Mouse (Mus musculus) erythroblast, embryonic 14.5 days (primary cell): ENCODE data around the gene Kmt2b. TPM values are rescaled to one million over a fixed set of nuclear protein-coding genes. Genes with fewer than 3 reads are reported as not detected.
A peak's percentile ranks its signal among the peaks of the same experiment; 100 is the strongest.

Source experiments
- H3K27me3 ChIP-seq: 2 replicates; pipeline ENCODE4 v1.6.1; 2012; ENCODE audit warnings: inconsistent platforms; ENCODE audit not compliant: control insufficient read depth
- H3K36me3 ChIP-seq: 2 replicates; pipeline ENCODE4 v1.6.1; 2012; ENCODE audit warnings: mild to moderate bottlenecking, inconsistent platforms; ENCODE audit not compliant: control insufficient read depth
- H3K4me1 ChIP-seq: 2 replicates; pipeline ENCODE4 v1.6.1; 2012; ENCODE audit warnings: inconsistent platforms; ENCODE audit not compliant: control insufficient read depth
- H3K4me3 ChIP-seq: replicated peaks from 2 replicates; pipeline ENCODE3; 2012; ENCODE audit warnings: moderate library complexity, mild to moderate bottlenecking, inconsistent platforms
- H3K9me3 ChIP-seq: 2 replicates; pipeline ENCODE4 v1.6.1; 2012; ENCODE audit warnings: low read length, inconsistent platforms, mixed read lengths; ENCODE audit not compliant: control insufficient read depth
- GATA1 ChIP-seq: IDR thresholded peaks from 2 replicates; pipeline ENCODE4 v1.6.1; 2012; ENCODE audit warnings: low read length, inconsistent platforms, mixed read lengths
- TAL1 ChIP-seq: IDR thresholded peaks from 3 replicates; pipeline ENCODE4 v1.6.1; 2012; ENCODE audit warnings: low read length, inconsistent platforms, mixed read lengths
- polyA plus RNA-seq: library from polyadenylated mRNA; stranded (reverse); fragments of >175 nt; gene quantifications from 2 replicates; pipeline ENCODE4 v1.2.3, GENCODE M21; 2012

Kmt2b gene
- polyA plus RNA-seq, result 5.2 and 6.8 TPM in 2 replicates

DNA sequence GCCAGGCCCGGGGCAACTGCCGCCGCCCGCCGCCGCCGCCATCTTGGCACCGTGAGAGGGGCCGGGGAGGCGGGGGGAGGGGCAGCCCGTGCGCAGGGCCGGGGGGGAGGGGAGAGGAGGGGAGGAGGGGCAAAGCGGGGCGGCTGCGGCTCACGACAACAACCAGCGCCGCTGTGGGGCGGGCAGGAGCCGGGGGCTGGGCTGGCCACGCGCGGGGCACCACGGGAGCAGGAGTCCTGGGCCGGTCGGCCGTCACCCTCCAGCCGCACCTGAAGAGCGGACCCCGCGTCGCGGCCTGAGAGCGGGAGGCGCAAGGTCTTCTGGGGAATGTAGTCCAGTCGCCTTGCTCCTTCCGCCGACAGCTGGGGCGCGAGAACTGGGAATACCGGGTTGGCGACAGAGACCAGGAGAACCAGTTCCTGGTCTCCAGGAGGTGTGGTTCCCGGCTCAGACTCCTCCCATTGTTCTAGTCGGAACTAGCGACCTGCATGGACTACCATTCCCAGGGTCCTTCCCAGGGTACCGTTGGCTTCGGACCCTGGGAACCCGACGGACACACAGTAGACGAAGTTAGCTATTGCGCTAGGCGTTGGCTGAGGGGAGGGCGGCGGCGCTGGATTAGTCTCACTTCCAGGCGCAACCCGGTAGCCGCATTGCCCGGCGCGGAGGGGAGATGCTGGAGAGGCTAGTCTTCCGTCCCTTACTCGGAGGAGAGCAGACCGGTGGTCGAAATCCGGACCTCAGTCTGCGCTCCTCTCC, at the start of gene Kmt2b:
Gene Kmt2b (minus strand): TSS at position 51 of the 759 bp plus-strand sequence.
- TF ChIP-seq TAL1 (no peak), GATA1 (no peak)
- H3K27me3 ChIP-seq, result no peaks in the 10 kb centered on the region

DNA sequence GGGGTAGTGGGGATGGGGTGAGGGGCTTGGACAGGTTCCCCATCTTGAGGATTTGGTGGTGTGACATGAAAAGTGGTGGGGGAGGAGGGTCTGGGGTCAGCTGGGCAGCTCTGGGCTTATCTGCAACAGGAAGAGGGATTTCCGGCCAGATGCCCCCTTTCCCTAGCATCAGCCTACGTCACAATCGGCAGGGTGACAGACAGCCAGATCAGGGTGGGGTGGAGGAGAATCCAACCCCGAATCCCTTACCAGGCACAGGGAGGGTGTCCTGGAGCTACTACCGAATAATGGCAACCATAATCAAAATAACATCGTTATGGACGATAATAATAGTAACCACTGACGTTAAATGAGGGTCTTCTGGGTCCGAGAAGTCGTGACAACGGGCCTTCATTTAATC, 47.9 kb upstream of the Kmt2b start:
- peaks cover 7% of the 10 kb centered on the region for H3K4me1 ChIP-seq

More for the DNA sequence above, at the start of gene Kmt2b:
- Histone ChIP-seq H3K4me3 (peak within 1 kb of the TSS; percentile 95), H3K36me3 (peaks cover 35% of the 10 kb centered on the region), H3K4me1 (peaks cover 59% of the 10 kb centered on the region), H3K9me3 (no peaks in the 10 kb centered on the region)

DNA sequence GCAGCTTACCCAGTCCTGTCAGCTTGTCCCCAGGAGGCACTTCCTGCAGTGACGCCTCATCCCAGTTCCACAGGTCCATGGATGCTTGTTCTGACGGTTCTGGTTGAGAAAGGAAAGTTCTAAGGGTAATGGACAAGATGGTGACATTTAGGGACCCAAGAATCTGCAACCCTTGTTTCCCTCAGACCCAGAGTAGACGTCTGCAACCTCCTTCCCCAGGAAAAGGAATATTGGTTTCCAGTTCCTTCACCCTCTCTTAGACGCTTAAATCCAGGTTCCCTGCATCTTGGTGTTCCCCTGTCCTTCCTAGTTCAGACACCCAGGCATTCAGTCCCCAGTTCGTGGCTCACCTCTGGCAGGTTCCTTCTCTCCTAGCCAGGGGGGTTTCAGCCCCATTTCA, 47.2 kb upstream of the Kmt2b start, which contains the start of gene Etv2:
Gene Etv2 (minus strand): TSS at position 101 of the 400 bp plus-strand sequence.
- peaks cover 69% of the 10 kb centered on the region for H3K27me3 ChIP-seq
- peaks cover 9% of the 10 kb centered on the region for H3K36me3 ChIP-seq
- TF ChIP-seq TAL1, result no peak
- TF ChIP-seq GATA1, result no peak
- peaks cover 7% of the 10 kb centered on the region for H3K4me1 ChIP-seq
- H3K4me3 ChIP-seq, result no peak within 1 kb of the TSS
- H3K9me3 ChIP-seq, result peaks cover 2% of the 10 kb centered on the region; the same call in 1 of the 2 replicates

More for the DNA sequence above, 47.9 kb upstream of the Kmt2b start:
- Histone ChIP-seq H3K36me3 (peaks cover 15% of the 10 kb centered on the region), H3K4me3 (no peak overlapping the region), H3K9me3 (peaks cover 2% of the 10 kb centered on the region; the same call in 1 of the 2 replicates), H3K27me3 (peaks cover 63% of the 10 kb centered on the region)
- TF ChIP-seq GATA1 (no peak), TAL1 (no peak)

DNA sequence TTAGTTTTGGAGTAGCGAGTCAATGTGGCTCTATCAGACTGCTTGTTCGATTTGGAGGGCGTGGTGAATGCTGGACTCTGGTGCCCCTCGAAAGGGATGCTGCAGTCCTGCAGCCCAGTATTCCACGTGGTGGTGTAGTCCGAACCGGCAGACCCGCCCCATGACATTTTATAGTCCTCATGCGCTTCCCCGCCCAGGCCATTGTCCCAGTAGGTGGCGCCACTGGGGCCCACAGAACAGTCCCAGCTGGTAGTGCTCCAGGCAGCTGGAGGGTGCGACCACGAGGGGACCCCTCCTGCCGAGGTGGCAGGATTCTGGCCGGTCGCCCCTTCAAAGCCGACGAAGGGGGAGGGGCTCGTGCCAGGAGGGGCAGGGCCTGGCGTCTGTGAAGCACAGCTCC, 46.1 kb upstream of the Kmt2b start:
- Histone ChIP-seq H3K27me3 (peaks cover 81% of the 10 kb centered on the region), H3K36me3 (no peaks in the 10 kb centered on the region), H3K9me3 (peaks cover 2% of the 10 kb centered on the region; the same call in 1 of the 2 replicates), H3K4me1 (peaks cover 7% of the 10 kb centered on the region), H3K4me3 (no peak overlapping the region)
- TF ChIP-seq GATA1 (no peak), TAL1 (no peak)

DNA sequence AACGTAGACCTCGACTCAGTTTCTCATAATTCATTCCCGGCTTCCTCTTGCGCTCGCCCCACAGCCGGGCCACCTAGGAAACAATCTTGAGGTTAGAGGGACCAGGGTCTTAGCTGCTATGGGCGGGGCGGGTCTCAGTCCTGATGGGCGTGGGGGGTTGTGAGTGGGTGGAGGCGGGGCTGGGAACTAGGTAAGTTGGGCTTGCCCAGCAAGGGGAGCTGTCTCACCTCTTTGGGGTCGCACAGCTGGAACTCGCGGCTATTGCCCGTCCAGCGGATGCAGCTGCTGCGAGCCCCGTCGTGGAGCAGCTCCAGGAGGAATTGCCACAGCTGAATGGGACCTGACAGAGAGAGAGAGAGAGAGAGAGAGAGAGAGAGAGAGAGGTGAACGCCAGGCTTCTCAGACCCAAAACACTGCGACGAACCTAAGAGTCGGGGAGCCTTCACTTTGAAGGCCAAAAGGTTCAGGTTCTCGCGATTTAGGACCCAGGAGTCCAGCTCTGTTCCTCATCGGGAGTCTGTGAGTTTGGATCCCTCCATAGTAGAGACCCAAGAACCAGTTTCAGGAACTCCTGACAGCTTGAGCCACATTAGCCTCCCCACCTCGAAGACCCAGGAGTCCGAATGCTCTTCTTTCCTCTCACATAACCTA, 45.4 kb upstream of the Kmt2b start:
- peaks cover 7% of the 10 kb centered on the region for H3K4me1 ChIP-seq
- TF ChIP-seq GATA1 (no peak), TAL1 (no peak)
- peaks cover 88% of the 10 kb centered on the region for H3K27me3 ChIP-seq
- H3K36me3 ChIP-seq, result no peaks in the 10 kb centered on the region
- H3K9me3 ChIP-seq, result peaks cover 2% of the 10 kb centered on the region; the same call in 1 of the 2 replicates
- no peak overlapping the region for H3K4me3 ChIP-seq

DNA sequence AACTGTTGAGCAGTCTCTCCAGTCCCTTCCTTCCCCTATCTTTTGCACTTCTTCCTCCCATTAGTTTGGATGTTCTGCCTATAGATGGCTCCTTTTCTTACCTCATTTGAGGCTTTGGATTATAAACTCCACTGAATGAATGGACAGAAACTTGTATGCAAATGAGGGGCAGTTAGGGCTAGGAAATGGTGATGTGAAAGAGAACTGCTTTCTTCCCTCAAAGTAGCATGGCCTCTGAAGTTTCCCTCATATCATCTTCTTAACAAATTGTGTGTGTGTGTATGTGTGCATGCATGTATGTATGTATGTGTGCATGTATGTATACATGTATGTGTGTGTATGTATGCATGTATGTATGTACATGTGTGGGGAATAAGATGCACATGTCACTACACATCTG, 40.5 kb upstream of the Kmt2b start:
- TF ChIP-seq TAL1 (no peak), GATA1 (no peak)
- Histone ChIP-seq H3K9me3 (no peaks in the 10 kb centered on the region), H3K36me3 (peaks cover 7% of the 10 kb centered on the region), H3K4me1 (peaks cover 19% of the 10 kb centered on the region), H3K27me3 (peaks cover 55% of the 10 kb centered on the region), H3K4me3 (no peak overlapping the region)

DNA sequence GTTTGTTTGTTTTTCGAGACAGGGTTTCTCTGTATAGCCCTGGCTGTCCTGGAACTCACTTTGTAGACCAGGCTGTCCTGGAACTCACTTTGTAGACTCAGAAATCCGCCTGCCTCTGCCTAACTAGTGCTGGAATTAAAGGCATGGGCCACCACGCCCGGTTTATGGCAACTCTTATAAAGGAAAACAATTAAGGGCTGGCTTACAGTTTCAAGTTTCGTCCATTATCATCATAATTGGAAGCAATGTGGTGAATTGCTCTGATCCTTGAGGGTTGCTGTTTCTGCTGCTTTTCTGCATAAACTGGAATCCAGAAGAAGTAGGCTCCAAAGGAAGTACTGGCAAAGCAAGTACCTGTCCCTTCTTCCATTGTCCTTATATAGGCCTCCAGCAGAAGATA, 38.1 kb upstream of the Kmt2b start:
- Histone ChIP-seq H3K27me3 (peaks cover 32% of the 10 kb centered on the region), H3K4me1 (peaks cover 28% of the 10 kb centered on the region), H3K4me3 (no peak overlapping the region), H3K9me3 (no peaks in the 10 kb centered on the region), H3K36me3 (peaks cover 27% of the 10 kb centered on the region)
- TF ChIP-seq TAL1, result no peak
- no peak for TF ChIP-seq GATA1

DNA sequence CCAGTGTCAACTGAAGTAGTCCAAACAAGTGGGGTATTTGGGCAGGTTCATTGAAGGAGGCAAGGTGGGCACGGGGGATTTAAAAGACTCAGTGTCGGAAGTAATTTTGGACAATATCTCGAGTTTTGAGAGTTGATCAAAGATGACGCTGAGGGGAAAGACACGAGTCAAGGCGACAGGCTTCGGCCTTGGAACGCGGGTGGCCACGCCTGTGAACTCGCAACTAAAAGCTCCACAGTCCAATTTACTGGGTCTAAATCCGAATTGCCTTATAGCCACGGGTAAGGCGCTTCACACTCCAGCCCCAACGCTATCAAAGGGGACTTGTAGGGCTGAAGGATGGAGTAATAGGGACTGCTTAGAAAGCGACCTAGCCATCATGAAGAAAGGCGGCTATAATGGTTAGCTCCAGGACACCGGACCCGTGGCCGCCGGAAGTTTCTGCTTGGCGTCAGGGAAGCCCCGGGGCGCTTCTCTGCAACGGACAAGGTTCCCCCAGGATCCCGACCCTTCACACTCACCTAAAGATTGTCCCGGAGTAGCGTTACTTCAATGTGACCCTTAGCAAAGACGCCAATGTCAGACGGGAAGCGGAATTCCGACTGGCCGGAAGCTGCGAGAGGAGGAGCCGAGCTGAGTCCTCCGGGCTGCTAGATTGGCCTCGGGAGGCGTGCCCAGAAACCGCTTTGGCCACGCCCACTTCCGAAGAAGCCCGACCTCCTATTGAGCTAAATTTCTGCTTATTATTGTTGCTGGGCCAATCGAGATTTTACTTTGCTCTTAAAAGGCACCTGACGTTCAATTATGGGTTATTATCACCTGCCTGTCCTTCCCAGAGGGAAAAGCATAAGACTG, 37.2 kb upstream of the Kmt2b start, which contains the start of gene Cox6b1:
Gene Cox6b1 (minus strand): TSS at position 622 of the 855 bp plus-strand sequence.
- Histone ChIP-seq H3K9me3 (no peaks in the 10 kb centered on the region), H3K4me1 (peaks cover 31% of the 10 kb centered on the region), H3K36me3 (peaks cover 34% of the 10 kb centered on the region), H3K27me3 (peaks cover 23% of the 10 kb centered on the region), H3K4me3 (peak within 1 kb of the TSS; percentile 89)
- no peak for TF ChIP-seq GATA1
- no peak for TF ChIP-seq TAL1
